Mouse (Mus musculus): ENCODE measurements around the gene Grn. TPM values are rescaled to one million over a fixed set of nuclear protein-coding genes. Genes with fewer than 3 reads are reported as not detected.
"Not testable (repeated sequence)": the region's sequence is repeated elsewhere in the genome, so short reads cannot be mapped to it uniquely, and the experiment has no call there.

Gene Grn
- 10 to 100 TPM; 55.8 to 58.9 TPM for total RNA-seq (2021)
- long read RNA-seq, experiment 1, transcript Grn-201 (13 exons, 2,340 nt): major isoform, 50 of 76 reads
- long read RNA-seq, experiment 1, partial matches to known transcripts: 14 of 76 reads
- long read RNA-seq, experiment 1, other reads (novel, unspliced or antisense): 12 of 76 reads
- long read RNA-seq, experiment 2, transcript Grn-201 (13 exons, 2,340 nt): major isoform, 36 of 49 reads
- long read RNA-seq, experiment 2, partial matches to known transcripts: 9 of 49 reads
- long read RNA-seq, experiment 2, other reads (novel, unspliced or antisense): 4 of 49 reads

DNA sequence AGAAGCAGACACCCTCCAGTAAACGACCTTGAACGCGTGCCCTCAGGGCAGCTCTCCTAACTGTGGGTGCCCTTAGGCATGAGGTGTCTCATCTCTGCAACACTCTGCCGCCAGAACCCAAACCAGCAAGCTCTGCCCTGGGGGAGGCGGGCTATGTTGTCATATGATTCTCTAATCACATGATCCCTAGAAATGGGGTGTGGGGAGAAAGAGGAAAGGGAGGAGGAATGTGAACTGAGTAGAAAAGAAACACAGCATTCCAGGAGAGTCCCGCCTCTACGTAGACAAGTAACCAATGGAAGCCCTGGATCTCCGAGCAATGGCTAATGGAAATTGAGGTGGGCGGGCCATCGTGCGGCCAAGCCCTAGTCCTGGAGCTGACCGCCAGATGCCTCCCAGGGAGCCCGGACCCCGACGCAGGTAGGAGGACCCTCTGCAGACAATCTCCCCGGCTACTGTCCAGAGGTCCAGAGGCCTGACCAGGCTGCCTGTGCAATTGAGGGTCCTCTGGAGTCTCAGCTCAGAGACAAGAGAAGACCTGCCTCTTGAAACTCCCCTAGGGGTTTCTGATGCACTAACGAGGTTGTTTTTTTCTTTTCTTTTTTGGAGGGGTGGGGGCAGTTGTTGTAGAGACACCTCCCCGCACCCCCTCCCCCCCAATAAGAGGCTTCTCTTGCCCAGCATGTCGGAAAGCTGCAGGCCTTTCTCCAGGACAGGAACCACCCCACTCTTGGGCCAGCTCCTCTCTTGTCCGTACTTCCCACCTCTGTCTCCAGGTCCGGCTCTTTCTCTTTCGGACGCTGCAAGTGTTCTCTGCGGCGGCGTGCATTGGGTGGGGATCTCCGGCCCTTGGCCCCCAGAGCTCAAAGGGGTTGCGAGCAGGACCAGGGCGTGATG is at the start of gene Grn:
Gene Grn (plus strand): TSS at position 195 of the 897 bp plus-strand sequence.
- peak; percentile 85 to 91 for DNase-seq (ENCODE audit: low spot score in 2 of 2)

DNA sequence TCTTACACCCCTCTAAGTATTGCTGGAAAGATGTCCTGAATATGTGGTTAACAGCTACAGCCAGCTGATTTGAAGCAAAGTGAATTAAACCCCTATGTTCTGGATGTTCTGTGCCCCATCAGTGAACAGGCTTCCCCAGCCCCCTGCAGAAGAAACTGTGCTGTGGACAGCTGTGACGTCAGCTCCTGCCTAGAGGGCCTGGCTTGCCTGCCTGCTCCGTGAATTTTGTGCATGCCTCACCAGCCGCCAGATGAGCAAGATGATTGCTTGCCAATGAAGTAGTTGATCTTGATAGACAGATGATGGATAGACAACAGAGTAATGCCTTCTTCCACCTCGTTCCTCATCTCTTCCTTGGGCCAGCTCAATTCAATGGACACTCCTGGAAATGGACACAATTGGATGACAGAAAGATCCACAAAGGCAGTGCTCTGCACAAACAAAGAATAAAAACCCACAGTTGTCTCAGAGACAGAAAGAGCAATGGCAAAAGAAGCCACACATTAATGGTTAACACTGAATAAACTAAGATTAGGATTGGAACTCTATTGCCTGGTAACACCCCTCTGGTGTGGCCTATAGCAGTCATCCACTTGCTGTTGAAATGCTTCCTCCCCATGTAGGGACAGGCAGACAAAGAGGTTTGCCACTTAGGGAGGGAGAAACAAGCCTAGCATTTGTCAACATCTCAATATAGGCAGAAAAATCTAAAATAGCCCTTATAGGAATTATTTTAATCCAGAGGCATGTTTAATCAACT is 48.6 kb upstream of the Grn start:
- DNase-seq (ENCODE audit: low spot score in 2 of 2): no peak

DNA sequence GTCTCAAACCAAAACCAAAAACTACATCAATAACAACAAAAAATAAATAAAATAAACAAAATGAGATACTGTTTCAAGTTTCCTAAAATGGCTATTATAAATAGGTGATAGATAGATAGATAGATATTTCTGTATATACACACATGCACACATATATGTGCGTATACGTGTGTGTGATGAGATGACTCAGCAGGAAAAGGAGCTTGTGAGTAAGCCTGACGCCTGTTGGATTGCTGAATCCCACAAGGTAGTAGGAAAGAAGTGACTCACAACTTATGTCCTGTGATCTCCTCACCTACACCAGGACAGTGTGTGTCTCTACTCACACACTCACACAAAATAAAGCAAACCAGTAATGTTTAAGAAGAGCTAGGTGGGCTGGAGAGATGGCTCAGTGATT is 47.3 kb upstream of the Grn start:
- no peak for DNase-seq (ENCODE audit: low spot score in 2 of 2)

DNA sequence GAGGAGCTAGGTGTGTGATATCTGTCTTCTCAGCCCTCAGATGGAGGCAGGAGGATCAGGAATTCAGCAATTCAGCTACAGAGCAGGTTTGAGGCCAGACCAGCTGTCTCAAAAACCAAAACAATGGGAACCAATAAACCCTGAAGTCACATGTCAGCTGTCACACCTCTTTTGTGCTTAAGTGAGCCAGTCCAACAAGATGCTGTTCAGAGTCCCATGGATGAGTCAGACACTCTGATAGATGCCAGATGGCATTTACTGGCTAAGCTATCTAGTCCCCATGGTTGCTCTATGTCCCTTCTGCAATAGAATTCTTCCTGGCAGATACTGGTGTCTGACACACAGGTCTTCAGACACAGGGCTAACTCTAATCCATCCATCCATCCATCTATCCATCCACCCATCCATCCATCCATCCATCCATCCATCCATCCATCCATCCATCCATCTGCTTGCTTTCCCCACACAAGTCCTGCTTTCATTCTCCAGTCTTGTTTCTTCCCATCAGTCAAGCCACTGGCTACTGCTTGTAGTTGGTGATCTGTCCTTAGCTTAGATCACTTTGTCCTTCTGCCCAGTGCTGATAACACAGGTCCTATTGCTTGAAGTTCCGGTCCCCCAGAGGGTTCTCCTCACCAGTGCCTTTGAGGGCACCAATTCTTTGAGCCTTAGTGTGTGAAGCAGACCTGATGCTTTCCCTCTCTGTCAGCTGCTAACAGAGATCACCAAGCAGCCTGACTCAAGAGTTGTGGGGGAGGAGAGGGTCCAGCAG is 46.6 kb upstream of the Grn start:
- peak in 1 of 2 experiments; percentile 5 for DNase-seq (ENCODE audit: low spot score in 2 of 2)

DNA sequence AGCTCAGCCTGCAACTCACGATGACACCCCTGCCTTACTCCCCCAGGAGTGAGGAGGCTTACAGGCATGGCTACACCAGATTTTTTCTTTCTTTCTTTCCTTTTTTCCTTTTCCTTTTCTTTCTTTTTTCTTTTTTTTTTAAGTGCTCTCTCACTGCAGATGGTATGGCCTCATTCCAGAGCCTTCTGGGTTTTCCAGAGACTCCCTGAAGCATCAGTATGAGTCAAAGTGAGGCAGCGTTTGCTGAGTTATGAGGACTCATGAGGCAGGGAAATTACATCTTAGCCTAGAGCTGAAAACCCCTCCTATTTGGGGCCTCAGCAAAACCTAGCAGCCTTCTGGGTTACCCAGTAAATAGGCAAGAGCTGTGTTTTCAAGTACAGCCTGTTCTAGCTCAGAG is 45.7 kb upstream of the Grn start:
- peak; percentile 52 to 63 for DNase-seq (ENCODE audit: low spot score in 2 of 2)

DNA sequence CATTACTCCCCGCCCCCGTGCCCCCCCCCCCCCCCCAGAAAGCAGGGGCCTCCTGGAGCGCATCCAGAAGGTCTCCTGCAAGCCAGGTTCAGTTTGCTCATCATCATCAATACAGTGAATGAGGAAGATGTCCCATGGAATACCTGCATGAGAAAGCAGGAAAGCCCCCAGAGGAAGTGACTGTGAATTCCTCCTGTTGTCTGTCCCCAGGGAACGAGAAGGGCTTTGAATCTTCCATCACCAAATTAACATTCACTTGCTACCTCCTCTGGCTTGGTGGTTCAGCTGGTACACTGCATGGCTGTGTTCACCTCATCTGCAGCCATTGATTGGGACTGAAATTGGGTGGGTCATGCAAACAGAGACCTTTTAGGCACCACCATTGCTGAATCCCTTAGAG is 45.0 kb upstream of the Grn start:
- DNase-seq (ENCODE audit: low spot score in 2 of 2): no peak

DNA sequence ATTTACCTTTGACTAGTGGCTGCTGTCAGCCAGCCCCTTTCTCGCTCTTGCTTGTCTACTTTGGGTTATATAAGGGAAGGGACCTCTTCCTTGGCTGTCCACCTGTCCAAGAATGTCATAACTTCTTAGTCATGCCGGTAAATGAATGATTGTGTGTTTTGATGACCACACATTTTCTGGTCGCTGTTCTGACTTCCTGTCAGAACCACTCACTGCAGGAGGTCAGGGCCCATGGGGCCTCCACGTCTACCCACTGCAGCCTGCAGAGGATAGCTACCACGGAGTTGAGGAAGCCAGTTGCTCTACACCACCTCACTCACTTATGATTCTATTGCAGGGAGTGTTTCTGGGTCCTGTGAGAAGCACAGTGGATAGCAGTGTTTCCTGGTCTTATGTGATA is 44.0 kb upstream of the Grn start:
- DNase-seq (ENCODE audit: low spot score in 2 of 2): no peak

DNA sequence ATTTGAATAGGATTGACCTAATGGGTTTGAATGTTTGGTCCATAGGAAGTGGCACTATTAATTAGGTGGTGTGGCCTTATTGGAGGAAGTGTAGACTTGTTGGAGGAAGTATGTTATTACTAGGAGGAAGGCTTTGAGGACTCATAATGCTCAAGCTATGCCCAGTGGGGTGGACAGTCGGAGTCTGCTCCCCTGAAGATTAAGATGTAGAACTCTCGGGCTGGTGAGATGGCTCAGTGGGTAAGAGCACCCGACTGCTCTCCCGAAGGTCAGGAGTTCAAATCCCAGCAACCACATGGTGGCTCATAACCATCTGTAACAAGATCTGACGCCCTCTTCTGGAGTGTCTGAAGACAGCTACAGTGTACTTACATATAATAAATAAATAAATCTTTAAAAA is 40.7 kb upstream of the Grn start:
- not testable (repeated sequence) for DNase-seq (ENCODE audit: low spot score in 2 of 2)

DNA sequence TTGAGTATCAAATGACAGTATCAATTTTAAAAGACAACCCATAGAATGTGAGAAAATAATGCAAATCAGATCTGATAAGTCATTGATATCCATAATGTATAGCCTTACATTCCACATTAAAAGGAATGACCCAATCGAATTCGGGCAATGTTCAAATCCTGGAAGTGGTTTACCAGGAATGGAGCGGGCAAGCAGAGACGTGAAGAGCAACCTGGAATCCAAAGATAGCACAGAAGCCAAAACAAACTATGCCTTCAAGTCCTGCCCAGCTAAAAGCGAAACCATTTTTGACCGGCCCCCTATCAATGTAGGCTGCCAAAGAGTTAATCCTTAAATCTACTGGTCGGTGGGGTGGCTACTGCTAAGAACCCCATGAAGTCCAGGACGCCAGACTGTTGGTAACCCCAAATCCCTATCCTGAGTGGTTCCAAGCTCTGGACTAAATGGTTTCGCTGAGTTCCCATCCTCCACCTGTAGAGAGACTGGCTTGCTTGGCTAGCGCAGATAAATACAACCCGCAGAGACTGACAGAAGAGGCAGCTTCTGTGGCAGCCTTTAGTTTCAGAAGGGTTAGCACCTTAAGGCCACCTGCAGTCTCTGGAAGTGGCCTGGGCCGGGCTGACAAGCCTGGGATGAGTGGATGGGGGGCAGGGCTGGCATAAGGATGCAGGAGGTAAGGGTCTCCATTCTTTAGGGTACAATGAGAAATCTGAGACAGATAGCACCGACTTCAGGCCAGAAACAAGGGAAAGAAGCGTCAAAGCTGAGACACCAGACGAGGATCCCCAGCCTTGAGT is 37.5 kb upstream of the Grn start:
- DNase-seq (ENCODE audit: low spot score in 2 of 2): no peak

DNA sequence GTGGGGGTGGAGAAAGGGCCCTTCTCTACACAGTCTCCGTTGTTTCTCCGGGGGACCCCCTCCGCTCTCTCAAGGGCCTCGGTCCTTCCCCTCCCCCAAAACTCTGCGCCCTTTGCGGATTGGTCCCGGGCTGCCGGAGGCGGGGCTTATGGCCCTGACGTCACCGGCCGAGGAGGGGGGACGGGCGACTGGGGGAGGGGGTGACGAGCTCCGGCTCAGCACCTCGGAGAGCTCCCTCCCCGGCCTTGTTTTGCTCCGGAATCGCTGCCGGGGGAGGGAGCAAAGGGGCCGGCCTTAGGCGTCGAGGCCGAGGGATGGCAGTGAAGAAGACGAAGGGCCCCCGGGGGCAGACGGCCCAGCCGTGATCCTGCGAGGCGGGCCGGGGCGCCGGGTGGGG is 36.9 kb upstream of the Grn start, which contains the start of gene Rundc3a:
Gene Rundc3a (plus strand): TSS at position 166 of the 397 bp plus-strand sequence.
- peak; percentile 95 to 97 for DNase-seq (ENCODE audit: low spot score in 2 of 2)

DNA sequence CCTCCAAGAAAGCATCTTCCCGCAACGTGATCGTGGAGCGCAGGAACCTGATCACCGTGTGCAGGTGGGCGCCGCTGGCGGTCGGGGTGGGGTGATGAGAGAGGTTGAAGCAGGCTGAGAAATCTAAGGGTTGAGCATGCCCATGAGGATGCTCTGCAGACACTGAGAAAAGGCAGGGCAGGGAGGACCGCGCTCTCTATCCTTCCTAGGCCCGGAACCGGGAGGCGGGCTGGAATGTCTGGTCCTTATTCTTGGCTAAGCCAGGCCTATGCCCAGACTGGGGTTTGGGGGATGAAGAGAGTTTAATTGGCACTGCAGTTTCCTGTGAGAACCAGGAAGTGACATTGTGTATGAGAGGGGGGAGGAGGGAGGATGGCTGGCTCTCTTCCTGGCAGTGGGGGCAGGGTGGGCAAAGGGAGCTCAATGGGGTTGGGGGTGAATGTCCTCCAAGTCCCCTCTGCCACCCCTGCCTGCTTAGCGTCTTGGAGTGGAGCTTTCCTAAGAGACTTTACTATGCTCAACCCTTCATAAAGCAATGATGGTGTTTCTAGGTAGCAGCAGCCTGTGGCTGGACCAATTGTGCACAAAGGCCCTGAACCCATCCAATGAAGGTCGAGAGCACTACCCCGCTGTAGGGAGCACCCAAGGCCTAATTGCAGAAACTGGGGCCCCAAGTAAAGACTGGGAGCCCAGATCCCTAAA is 36.2 kb upstream of the Grn start:
- peak in 1 of 2 experiments; percentile 51 for DNase-seq (ENCODE audit: low spot score in 2 of 2)

DNA sequence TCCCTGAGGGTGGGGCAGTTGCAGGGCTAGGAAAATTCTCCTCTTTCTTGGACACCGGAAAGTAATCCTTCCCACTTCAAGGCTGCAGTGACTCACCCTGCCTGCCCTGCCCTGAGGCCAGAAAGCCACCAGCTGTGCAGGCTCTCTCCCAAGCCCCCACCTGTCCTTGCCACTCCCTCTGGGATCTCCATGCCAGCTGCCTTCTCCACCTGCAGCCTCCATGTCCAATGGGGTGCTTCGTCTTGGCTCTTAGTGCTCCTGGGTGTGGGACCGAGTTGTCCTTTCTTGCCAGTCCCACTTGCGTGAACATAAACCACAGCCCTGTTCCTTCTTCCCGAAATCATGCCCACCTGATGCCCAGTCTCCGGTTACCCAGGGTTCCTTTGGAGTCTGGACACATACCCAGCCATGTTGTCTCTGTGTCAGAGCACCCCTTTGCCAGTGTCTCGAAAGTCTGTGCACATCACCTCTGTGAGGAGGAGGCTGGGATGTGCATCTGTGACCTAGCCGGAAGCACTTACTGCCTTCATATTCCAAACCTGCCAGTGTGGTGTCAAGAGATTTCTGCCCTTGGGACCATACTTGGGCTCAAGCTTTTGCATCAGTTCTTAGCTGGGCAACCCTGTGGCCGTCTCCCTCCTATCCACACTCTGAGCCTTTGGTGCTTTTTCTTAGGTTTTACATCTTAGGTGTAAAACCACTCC is 35.5 kb upstream of the Grn start:
- peak in 1 of 2 experiments; percentile 17 for DNase-seq (ENCODE audit: low spot score in 2 of 2)

DNA sequence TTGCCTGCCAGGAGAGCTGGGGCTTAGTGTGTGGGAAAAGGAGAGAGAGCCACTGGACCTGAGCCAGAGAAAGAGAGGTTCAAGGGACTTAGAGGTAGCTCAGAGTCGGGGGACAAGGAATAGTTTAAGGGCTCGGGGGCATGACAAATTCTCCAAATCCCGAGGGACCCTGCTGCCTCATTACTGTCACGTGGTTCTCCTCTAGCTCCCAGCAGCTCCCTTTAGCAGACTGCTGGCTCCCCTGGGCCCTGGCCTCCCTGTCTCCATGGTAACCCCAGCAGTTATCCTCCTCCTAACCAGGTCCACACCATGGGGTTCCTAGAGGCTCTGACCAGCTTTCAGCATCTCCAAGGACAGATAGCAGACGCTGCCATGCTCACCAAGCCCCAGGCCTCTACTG is 34.9 kb upstream of the Grn start:
- peak in 1 of 2 experiments; percentile 26 for DNase-seq (ENCODE audit: low spot score in 2 of 2)

DNA sequence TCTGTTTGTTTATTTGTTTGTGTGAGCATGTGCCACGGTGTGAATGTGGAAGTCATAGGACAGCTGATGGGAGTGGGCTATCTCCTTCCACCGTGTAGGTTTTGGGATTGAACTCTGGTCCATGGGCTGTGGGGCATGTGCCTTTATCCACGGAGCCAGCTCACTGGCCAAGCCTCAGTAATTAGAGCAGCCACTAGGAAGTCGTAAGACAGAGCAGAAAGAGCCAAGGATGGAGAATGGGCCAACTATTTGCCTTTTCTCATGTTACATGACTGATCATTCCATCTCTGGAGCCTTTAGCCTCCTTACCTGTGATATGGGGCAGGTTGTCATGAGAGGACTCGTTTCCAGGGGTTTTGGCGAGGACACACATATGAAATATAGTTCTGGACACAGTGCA is 33.9 kb upstream of the Grn start:
- DNase-seq (ENCODE audit: low spot score in 2 of 2): no peak

DNA sequence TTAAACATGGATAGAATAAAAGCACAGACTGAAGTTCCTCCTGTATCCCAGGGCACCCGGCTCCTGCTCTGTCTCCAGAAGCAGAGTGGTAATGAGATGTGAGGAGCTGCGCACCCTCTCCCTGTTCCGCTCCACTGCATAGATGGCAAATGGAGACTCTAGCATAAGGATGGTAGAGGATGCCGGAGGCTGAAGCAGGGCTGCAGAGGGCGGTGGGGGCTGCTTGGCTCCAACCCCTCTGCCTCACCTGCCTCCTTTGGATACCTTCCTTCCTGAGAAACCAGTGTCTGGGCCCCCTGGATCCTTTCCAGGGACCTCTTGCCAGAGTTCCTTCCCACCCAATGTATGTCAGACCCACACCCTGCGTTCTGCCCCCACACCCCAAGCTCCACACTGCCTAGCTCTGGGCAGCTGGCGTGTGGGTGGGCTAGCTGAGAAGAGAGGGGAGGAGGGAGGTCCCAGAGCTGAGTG is 33.4 kb upstream of the Grn start:
- peak; percentile 70 to 81 for DNase-seq (ENCODE audit: low spot score in 2 of 2)

DNA sequence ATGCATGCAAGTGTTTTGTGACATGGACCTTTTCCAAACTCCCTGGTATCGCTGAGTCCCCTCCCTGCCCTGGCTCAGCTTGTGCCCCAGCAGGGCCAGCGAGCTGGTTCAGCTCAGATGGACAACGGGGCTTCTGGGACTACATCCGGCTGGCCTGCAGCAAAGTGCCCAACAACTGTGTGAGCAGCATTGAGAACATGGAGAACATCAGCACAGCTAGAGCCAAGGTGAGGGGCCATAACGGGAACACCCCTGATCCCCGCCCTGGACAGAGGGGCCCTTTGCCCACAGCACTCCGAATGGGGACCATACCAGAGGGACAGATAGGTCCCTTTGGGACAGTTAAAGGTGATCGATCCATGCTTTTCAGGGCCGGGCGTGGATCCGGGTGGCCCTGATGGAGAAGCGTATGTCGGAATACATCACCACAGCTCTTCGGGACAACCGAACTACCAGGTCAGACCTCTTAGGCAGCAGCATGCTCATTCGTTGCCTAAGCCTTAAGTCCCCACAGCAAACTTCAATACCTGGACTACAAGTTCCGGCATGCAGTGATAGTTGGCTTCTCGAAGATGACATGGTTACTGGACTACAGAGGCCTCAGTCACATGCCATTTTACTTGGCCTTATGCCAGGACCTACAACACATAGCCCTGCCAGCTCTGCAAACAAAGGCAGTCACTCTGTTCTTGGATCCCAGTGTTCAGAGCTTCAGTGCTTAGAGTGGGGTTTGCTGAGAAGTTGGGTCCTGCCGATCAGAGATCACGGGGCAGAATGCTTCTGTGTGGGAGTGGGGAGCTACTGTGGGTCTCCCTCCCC is 31.9 kb upstream of the Grn start:
- DNase-seq (ENCODE audit: low spot score in 2 of 2): peak in 1 of 2 experiments; percentile 37

DNA sequence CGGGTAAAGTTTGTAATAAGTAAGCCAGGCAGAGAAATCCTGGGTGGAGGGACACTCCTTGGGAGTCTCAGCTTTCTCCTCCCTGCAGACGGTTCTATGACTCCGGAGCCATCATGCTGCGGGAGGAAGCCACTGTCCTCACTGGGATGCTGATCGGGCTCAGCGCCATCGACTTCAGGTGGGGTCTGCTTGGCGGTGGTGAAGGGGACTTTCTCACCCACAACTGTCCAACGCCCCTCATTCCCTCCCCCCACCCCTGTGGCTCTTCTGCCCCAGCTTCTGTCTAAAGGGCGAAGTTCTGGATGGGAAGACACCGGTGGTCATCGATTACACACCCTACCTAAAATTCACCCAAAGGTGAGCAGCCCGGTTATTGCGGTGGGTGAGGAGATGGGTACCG is 31.0 kb upstream of the Grn start:
- no peak for DNase-seq (ENCODE audit: low spot score in 2 of 2)
